9 mouse cellular contexts compared by ENCODE assay signal in genomic region chr1:156085770-156086169, GRCm38 (mm10). TPM values are rescaled to one million over a fixed set of nuclear protein-coding genes. Genes with fewer than 3 reads are reported as not detected.
DNase-seq lines count a peak whose midpoint lies in the region; ATAC-seq and TF ChIP-seq lines count a peak whose summit lies in the region.
"Had no signal": no experiment of that assay in that cellular context is flagged by ENCODE, and none has a peak within 500 bp of the region (broad histone marks: within the 10 kb centered on the region; RNA-seq: fewer than 3 reads in every experiment).

No protein-coding gene starts in this region.

- dilution Hi-C loops in CH12.LX (cut with MboI; ENCODE audit: extremely low pct_ligation_motif_present, extremely low pct_unique_long_range_greater_than_20kb, low sequenced_read_pairs), result no loop called here

- TF ChIP-seq CTCF in CH12.LX (conservative IDR thresholded peaks at IDR 0.05 in 1 of 2, IDR thresholded peaks at IDR 0.05 in 1 of 2; ENCODE audit: low read depth in 2 of 2, low read length in 2 of 2), result peak; percentile 91 to 95

- H3K9ac ChIP-seq in kidney, embryonic 15.5 days, result no peak overlapping the region
- H3K9ac ChIP-seq in CH12.LX (ENCODE audit: insufficient read depth, low read depth), result no peak overlapping the region
- H3K9ac ChIP-seq: liver, embryonic 15.5 days had no signal

- no peak for ATAC-seq in kidney, embryonic 15.5 days (replicated peaks; ENCODE audit: low FRiP score)

- no peak overlapping the region for H3K4me3 ChIP-seq in kidney, embryonic 15.5 days (replicated peaks)
- H3K4me3 ChIP-seq in CH12.LX (replicated peaks in 1 of 3; ENCODE audit: low read depth in 2 of 3, low read length in 2 of 3, poor library complexity in 1 of 3), result no peak overlapping the region
- H3K4me3 ChIP-seq: liver, embryonic 15.5 days had no signal

- H3K36me3 ChIP-seq in kidney, embryonic 15.5 days, result no peaks in the 10 kb centered on the region
- H3K36me3 ChIP-seq in CH12.LX (replicated peaks in 1 of 2; ENCODE audit: control insufficient read depth in 1 of 2, insufficient read depth in 1 of 2, low read length in 1 of 2), result no peaks in the 10 kb centered on the region
- H3K36me3 ChIP-seq: liver, embryonic 15.5 days had no signal

- H3K4me1 ChIP-seq in kidney, embryonic 15.5 days, result 0 out of 2 replicates have a peak, but pooled peaks cover 6% of the 10 kb centered on the region
- H3K4me1 ChIP-seq in CH12.LX (ENCODE audit: control insufficient read depth in 1 of 2, insufficient read depth in 2 of 2), result peaks cover 0 to 8% of the 10 kb centered on the region in 2 experiments; a peak in 1 of 4 replicates

- peak; percentile 24 for DNase-seq in kidney, adult 18-20 months
- DNase-seq in CH12.LX (ENCODE audit: extremely low read depth), result peak; percentile 64
- peak; percentile 23 for DNase-seq in cerebellum, adult 8-10 months
- DNase-seq in frontal cortex, adult 2 months (ENCODE audit: extremely low spot score in 1 of 2, low spot score in 1 of 2), result peak; percentile 11 to 74
- DNase-seq in layer of hippocampus, adult 18-20 months (ENCODE audit: low spot score in 2 of 2), result peak; percentile 15 to 60
- DNase-seq in naive thymus-derived CD4-positive, alpha-beta T cell, adult 2 months (ENCODE audit: low read depth), result peak; percentile 73
- DNase-seq in testis, postnatal 14 days (ENCODE audit: low spot score), result no peak

- no peaks in the 10 kb centered on the region for H3K9me3 ChIP-seq in kidney, embryonic 15.5 days (replicated peaks)
- no peaks in the 10 kb centered on the region for H3K9me3 ChIP-seq in CH12.LX (replicated peaks; ENCODE audit: low read length)
- H3K9me3 ChIP-seq: liver, embryonic 15.5 days had no signal

- no peaks in the 10 kb centered on the region for H3K79me2 ChIP-seq in CH12.LX (replicated peaks; ENCODE audit: control insufficient read depth, extremely low read depth, insufficient read depth, poor library complexity, severe bottlenecking)

- no peak overlapping the region for H3K4me2 ChIP-seq in kidney, embryonic 15.5 days
- H3K4me2 ChIP-seq in CH12.LX (ENCODE audit: insufficient read depth, low read depth, poor library complexity, severe bottlenecking), result no peak overlapping the region
- H3K4me2 ChIP-seq: liver, embryonic 15.5 days had no signal

- in situ Hi-C loops in CH12.LX (cut with MboI; ENCODE audit: low pct_ligation_motif_present, low pct_unique_long_range_greater_than_20kb, low sequenced_read_pairs), result no loop called here

- no peak overlapping the region for H3K27ac ChIP-seq in kidney, embryonic 15.5 days
- H3K27ac ChIP-seq in CH12.LX (ENCODE audit: insufficient read depth, low read depth), result no peak overlapping the region
- H3K27ac ChIP-seq: liver, embryonic 15.5 days had no signal

- no peak for TF ChIP-seq EP300 in CH12.LX (IDR thresholded peaks at IDR 0.05; ENCODE audit: low read length)

- 57% methylated on average over 5 of the region's 5 CpGs for WGBS in kidney, embryonic 15.5 days

- TF ChIP-seq RAD21 in CH12.LX (IDR thresholded peaks at IDR 0.05; ENCODE audit: low read depth, low read length), result peak; percentile 95

- peaks cover 20% of the 10 kb centered on the region for H3K27me3 ChIP-seq in kidney, embryonic 15.5 days
- H3K27me3 ChIP-seq in CH12.LX (replicated peaks), result no peaks in the 10 kb centered on the region

- no peak for TF ChIP-seq POLR2A in CH12.LX (IDR thresholded peaks at IDR 0.05; ENCODE audit: low read depth, low read length)

TF ChIP-seq in CH12.LX, 34 proteins besides CTCF, POLR2A, EP300 and RAD21:
- TF ChIP-seq MEF2A (IDR thresholded peaks at IDR 0.05; ENCODE audit: borderline replicate concordance, low read depth, low read length) (no peak), SIN3A (IDR thresholded peaks at IDR 0.05; ENCODE audit: low read length) (no peak), MAX (IDR thresholded peaks at IDR 0.05; ENCODE audit: low read length) (no peak), TCF12 (IDR thresholded peaks at IDR 0.05; ENCODE audit: low read depth, low read length) (no peak), USF1 (IDR thresholded peaks at IDR 0.05; ENCODE audit: low read depth, low read length) (no peak), USF2 (conservative IDR thresholded peaks at IDR 0.05; ENCODE audit: low read depth, low read length) (no peak), MYC (IDR thresholded peaks at IDR 0.05; ENCODE audit: low read depth, low read length) (no peak), IRF4 (IDR thresholded peaks at IDR 0.05; ENCODE audit: low read depth, low read length) (no peak), PAX5 (IDR thresholded peaks at IDR 0.05; ENCODE audit: low read length) (no peak), SMC3 (IDR thresholded peaks at IDR 0.05; ENCODE audit: low read depth, low read length) (peak; percentile 90), ZC3H11A (IDR thresholded peaks at IDR 0.05; ENCODE audit: low read depth, low read length) (peak; percentile 64; the same call in 1 of the 2 replicates), ELF1 (IDR thresholded peaks at IDR 0.05; ENCODE audit: low read depth, low read length) (no peak), ZMIZ1 (IDR thresholded peaks at IDR 0.05; ENCODE audit: low read depth, low read length) (no peak), NELFE (IDR thresholded peaks at IDR 0.05; ENCODE audit: low read depth, low read length) (no peak)

RNA-seq across cellular contexts. Expression of gene Tor1aip1, which starts 49.5 kb away (rescaled TPM):
- polyA plus RNA-seq in kidney, embryonic 15.5 days (2015; fragmentation: Nextera tagmentation; extraction: Ambion mirVana), result 41.4 and 45.8 TPM in 2 replicates
- 19.1 and 26.3 TPM in 2 replicates for total RNA-seq in CH12.LX (2012; rRNA removed)
- 37.9 and 44.1 TPM in 2 replicates for total RNA-seq in CH12.LX (2014; rRNA removed)
- 39.3 and 39.8 TPM in 2 replicates for polyA plus RNA-seq in CH12.LX (2012; ENCODE audit: insufficient read length, low read depth)
- polyA plus RNA-seq in frontal cortex, adult 2 months (2012; rRNA removed), result 21.4 and 22.3 TPM in 2 replicates
- 10 to 100 TPM; 34.1 to 36.4 TPM for total RNA-seq in layer of hippocampus, adult 18-20 months (2021)

RNA-seq across cellular contexts. Expression of gene Tor1aip2, which starts 50.6 kb away (rescaled TPM):
- 112 and 114 TPM in 2 replicates for polyA plus RNA-seq in kidney, embryonic 15.5 days (2015; fragmentation: Nextera tagmentation; extraction: Ambion mirVana)
- total RNA-seq in CH12.LX (2012; rRNA removed), result 28.7 and 34.5 TPM in 2 replicates
- total RNA-seq in CH12.LX (2014; rRNA removed), result 66.3 and 69.5 TPM in 2 replicates
- polyA plus RNA-seq in CH12.LX (2012; ENCODE audit: insufficient read length, low read depth), result 62.7 and 62.8 TPM in 2 replicates
- 46.3 and 46.6 TPM in 2 replicates for polyA plus RNA-seq in frontal cortex, adult 2 months (2012; rRNA removed)
- 10 to 100 TPM; 45.2 to 52.8 TPM for total RNA-seq in layer of hippocampus, adult 18-20 months (2021)
